Mouse (Mus musculus): ENCODE results near the gene Cyp27a1. TPM values are rescaled to one million over a fixed set of nuclear protein-coding genes. Genes with fewer than 3 reads are reported as not detected.

Cyp27a1 gene
- polyA plus RNA-seq (2015; fragmentation: Illumina TruSeq; extraction: RNeasy Lipid Tissue Mini Kit (QIAGEN cat#74804); ENCODE audit: insufficient read depth, low replicate concordance): 86.6 TPM

DNA sequence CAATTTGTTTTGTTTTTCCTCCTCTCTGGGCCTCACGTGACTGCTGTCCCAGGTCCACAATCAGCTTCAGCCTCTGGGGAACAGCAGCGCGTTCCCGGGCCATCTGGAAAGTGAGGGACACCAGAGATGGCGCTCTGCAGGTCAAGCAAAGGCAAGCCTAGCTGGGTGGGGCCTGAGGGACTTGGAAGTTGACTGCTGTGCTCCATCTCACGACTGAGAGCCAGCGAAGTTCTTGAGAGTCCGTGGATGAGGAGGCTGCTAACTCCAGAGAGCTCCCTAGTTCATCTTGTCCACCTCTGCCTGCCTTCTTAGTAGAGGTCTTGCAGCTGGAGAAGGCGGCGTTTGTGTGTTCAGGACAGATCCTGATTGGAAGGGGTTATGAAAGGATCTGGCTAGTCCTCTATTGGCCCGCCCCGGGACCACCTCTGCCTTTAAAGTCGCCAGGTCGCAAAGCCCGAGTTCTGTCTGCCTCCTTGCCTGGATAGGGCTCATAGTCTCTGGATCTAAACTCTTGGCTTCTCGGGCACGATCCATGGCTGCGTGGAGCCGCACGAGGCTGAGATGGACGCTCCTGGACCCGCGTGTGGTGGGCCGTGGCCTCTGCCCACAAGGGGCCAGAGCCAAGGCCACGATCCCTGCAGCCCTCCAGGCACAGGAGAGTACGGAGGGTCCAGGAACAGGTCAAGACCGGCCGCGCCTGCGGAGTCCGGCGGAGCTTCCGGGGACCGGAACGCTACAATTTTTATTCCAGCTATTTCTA is at the start of gene Cyp27a1:
TSS of gene Cyp27a1 (plus strand) at position 476 of the 760 bp plus-strand sequence.

DNA sequence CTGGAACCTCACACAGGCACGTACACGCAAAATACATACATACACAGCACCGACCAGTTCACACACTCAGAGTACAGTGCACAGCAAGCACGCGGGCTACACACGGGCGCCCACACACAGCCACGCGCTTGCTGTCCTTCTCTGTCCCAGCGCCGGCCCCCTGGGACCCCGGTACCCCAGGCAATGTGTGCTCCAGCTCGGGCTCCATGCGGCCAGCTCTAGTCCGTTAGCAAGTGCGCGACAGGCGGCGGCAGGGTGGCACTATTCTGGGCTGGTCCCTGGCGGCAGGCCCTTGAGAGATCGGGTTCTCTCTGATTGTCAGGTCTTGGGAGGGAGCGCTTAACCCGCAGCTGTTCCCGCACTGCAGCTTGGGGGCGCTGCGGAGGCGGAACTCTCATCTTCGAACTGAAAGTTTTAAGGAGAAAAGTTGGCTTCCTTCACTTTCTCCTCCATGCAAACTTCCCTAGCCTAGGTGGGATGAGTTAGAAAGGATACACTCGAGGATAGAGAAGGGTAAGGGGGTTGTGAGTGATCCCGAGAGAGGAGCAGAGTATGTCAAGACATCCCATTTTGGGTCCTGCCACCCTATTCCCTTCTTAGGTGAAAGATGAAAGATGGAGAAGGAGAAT is 35.4 kb downstream of the Cyp27a1 start, which contains the start of gene Prkag3:
TSS of gene Prkag3 (minus strand) at position 579 of the 629 bp plus-strand sequence.

GRCm38 (mm10) chr1:74771845-74771930 is 58.3 kb downstream of the Cyp27a1 start, which contains the start of gene Wnt6:
Wnt6 (plus strand) TSS chr1:74771892.

Other genes with a start within 250 kb of the Cyp27a1 start
- gene Cnot9, start 207.5 kb upstream of the Cyp27a1 start, polyA plus RNA-seq (2015; fragmentation: Illumina TruSeq; extraction: RNeasy Lipid Tissue Mini Kit (QIAGEN cat#74804); ENCODE audit: insufficient read depth, low replicate concordance): 35.8 TPM
- gene Plcd4, start 170.7 kb upstream of the Cyp27a1 start, polyA plus RNA-seq (2015; fragmentation: Illumina TruSeq; extraction: RNeasy Lipid Tissue Mini Kit (QIAGEN cat#74804); ENCODE audit: insufficient read depth, low replicate concordance): not detected
- 19.9 TPM for gene Usp37, start 169.3 kb upstream of the Cyp27a1 start, polyA plus RNA-seq (2015; fragmentation: Illumina TruSeq; extraction: RNeasy Lipid Tissue Mini Kit (QIAGEN cat#74804); ENCODE audit: insufficient read depth, low replicate concordance)
- gene Zfp142, start 125.3 kb upstream of the Cyp27a1 start, polyA plus RNA-seq (2015; fragmentation: Illumina TruSeq; extraction: RNeasy Lipid Tissue Mini Kit (QIAGEN cat#74804); ENCODE audit: insufficient read depth, low replicate concordance): 13.7 TPM
- 16.0 TPM for gene Bcs1l, start 125.3 kb upstream of the Cyp27a1 start, polyA plus RNA-seq (2015; fragmentation: Illumina TruSeq; extraction: RNeasy Lipid Tissue Mini Kit (QIAGEN cat#74804); ENCODE audit: insufficient read depth, low replicate concordance)
- gene Rnf25, start 112.2 kb upstream of the Cyp27a1 start, polyA plus RNA-seq (2015; fragmentation: Illumina TruSeq; extraction: RNeasy Lipid Tissue Mini Kit (QIAGEN cat#74804); ENCODE audit: insufficient read depth, low replicate concordance): 44.9 TPM
- 0.29 TPM for gene Stk36, start 112.1 kb upstream of the Cyp27a1 start, polyA plus RNA-seq (2015; fragmentation: Illumina TruSeq; extraction: RNeasy Lipid Tissue Mini Kit (QIAGEN cat#74804); ENCODE audit: insufficient read depth, low replicate concordance)
- gene Ttll4, start 51.8 kb upstream of the Cyp27a1 start, polyA plus RNA-seq (2015; fragmentation: Illumina TruSeq; extraction: RNeasy Lipid Tissue Mini Kit (QIAGEN cat#74804); ENCODE audit: insufficient read depth, low replicate concordance): 43.7 TPM
- gene Prkag3, start 35.6 kb downstream of the Cyp27a1 start, polyA plus RNA-seq (2015; fragmentation: Illumina TruSeq; extraction: RNeasy Lipid Tissue Mini Kit (QIAGEN cat#74804); ENCODE audit: insufficient read depth, low replicate concordance): 0.15 TPM
- gene Wnt6, start 58.3 kb downstream of the Cyp27a1 start, polyA plus RNA-seq (2015; fragmentation: Illumina TruSeq; extraction: RNeasy Lipid Tissue Mini Kit (QIAGEN cat#74804); ENCODE audit: insufficient read depth, low replicate concordance): 0.47 TPM
- 0.77 TPM for gene Wnt10a, start 77.9 kb downstream of the Cyp27a1 start, polyA plus RNA-seq (2015; fragmentation: Illumina TruSeq; extraction: RNeasy Lipid Tissue Mini Kit (QIAGEN cat#74804); ENCODE audit: insufficient read depth, low replicate concordance)
- not detected for gene Cdk5r2, start 141.4 kb downstream of the Cyp27a1 start, polyA plus RNA-seq (2015; fragmentation: Illumina TruSeq; extraction: RNeasy Lipid Tissue Mini Kit (QIAGEN cat#74804); ENCODE audit: insufficient read depth, low replicate concordance)
- gene Fev, start 171.8 kb downstream of the Cyp27a1 start, polyA plus RNA-seq (2015; fragmentation: Illumina TruSeq; extraction: RNeasy Lipid Tissue Mini Kit (QIAGEN cat#74804); ENCODE audit: insufficient read depth, low replicate concordance): not detected
- not detected for gene Cryba2, start 179.6 kb downstream of the Cyp27a1 start, polyA plus RNA-seq (2015; fragmentation: Illumina TruSeq; extraction: RNeasy Lipid Tissue Mini Kit (QIAGEN cat#74804); ENCODE audit: insufficient read depth, low replicate concordance)
- gene Cfap65, start 222.0 kb downstream of the Cyp27a1 start, polyA plus RNA-seq (2015; fragmentation: Illumina TruSeq; extraction: RNeasy Lipid Tissue Mini Kit (QIAGEN cat#74804); ENCODE audit: insufficient read depth, low replicate concordance): not detected
- gene Ihh, start 238.1 kb downstream of the Cyp27a1 start, polyA plus RNA-seq (2015; fragmentation: Illumina TruSeq; extraction: RNeasy Lipid Tissue Mini Kit (QIAGEN cat#74804); ENCODE audit: insufficient read depth, low replicate concordance): not detected

Data from spleen, adult 10 weeks (tissue).